Mouse (Mus musculus) erythroblast, embryonic 14.5 days (primary cell): ENCODE measurements around the gene Pik3c2a.

Experiments
- GATA1 ChIP-seq: IDR thresholded peaks from 2 replicates; pipeline ENCODE4 v1.6.1; 2012; ENCODE audit warnings: low read length, inconsistent platforms, mixed read lengths
- TAL1 ChIP-seq: IDR thresholded peaks from 3 replicates; pipeline ENCODE4 v1.6.1; 2012; ENCODE audit warnings: low read length, inconsistent platforms, mixed read lengths

GRCm38 (mm10) chr7:116442226-116442625, 1.0 kb downstream of the Pik3c2a start:
- TF ChIP-seq TAL1 (no peak), GATA1 (no peak)
